Mouse (Mus musculus) liver, adult 2 months (tissue): ENCODE measurements at regions not wholly inside any gene's neighbourhood (a gene's known extent, or its start where the extent isn't known, plus 50 kb on each side); places are given as distances from the start of the nearest gene placed in this dataset.

Source experiments
- DNase-seq: peaks from one replicate; pipeline ENCODE4 v3.0.0-alpha.2; 2011; ENCODE audit warnings: low read depth, low spot score; ENCODE audit errors: extremely low read depth
- H3K27ac ChIP-seq: fragments of 200-500 bp; replicated peaks from 2 replicates; pipeline ENCODE4 v1.5.1; 2012; ENCODE audit warnings: low read depth, mild to moderate bottlenecking, control low read depth, inconsistent platforms, low read length; ENCODE audit not compliant: insufficient read depth
- H3K27me3 ChIP-seq: fragments of 200-500 bp; 2 replicates; pipeline ENCODE4 v1.6.1; 2012; ENCODE audit warnings: mild to moderate bottlenecking, moderate library complexity, low read length, inconsistent platforms; ENCODE audit not compliant: control insufficient read depth, insufficient read depth
- H3K36me3 ChIP-seq: fragments of 200-500 bp; 2 replicates; pipeline ENCODE4 v1.6.1; 2012; ENCODE audit warnings: low read length, inconsistent platforms; ENCODE audit not compliant: control insufficient read depth, insufficient read depth
- H3K4me1 ChIP-seq: fragments of 200-500 bp; 2 replicates; pipeline ENCODE4 v1.6.1; 2011; ENCODE audit warnings: low read length; ENCODE audit not compliant: control insufficient read depth, insufficient read depth
- H3K4me3 ChIP-seq: fragments of 200-500 bp; 2 replicates; pipeline ENCODE4 v1.5.1; 2011; ENCODE audit warnings: low read depth, mild to moderate bottlenecking, control low read depth, low read length, moderate library complexity; ENCODE audit not compliant: insufficient read depth
- H3K79me2 ChIP-seq: fragments of 200-500 bp; 2 replicates; pipeline ENCODE4 v1.6.1; 2012; ENCODE audit warnings: inconsistent platforms, mild to moderate bottlenecking, low read length, moderate library complexity; ENCODE audit not compliant: control insufficient read depth, insufficient read depth
- H3K9ac ChIP-seq: fragments of 200-500 bp; 2 replicates; pipeline ENCODE4 v1.6.1; 2012; ENCODE audit warnings: low read depth, mild to moderate bottlenecking, control low read depth, inconsistent platforms, low read length
- CTCF ChIP-seq: fragments of 200-500 bp; IDR thresholded peaks from 2 replicates; pipeline ENCODE4 v1.5.1; 2011; ENCODE audit warnings: low read depth, low read length, control low read depth
- POLR2A ChIP-seq: fragments of 200-500 bp; IDR thresholded peaks from 2 replicates; pipeline ENCODE4 v1.6.1; 2011; ENCODE audit warnings: low read length, control low read depth; ENCODE audit not compliant: insufficient read depth; ENCODE audit errors: extremely low read depth
- WGBS: fragments of 180-500 bp; shearing (Covaris S2); methylation state at CpG from one replicate; pipeline ENCODE4 v1.1.7; 2018; 5-methylcytosine and 5-hydroxymethylcytosine counted together

DNA sequence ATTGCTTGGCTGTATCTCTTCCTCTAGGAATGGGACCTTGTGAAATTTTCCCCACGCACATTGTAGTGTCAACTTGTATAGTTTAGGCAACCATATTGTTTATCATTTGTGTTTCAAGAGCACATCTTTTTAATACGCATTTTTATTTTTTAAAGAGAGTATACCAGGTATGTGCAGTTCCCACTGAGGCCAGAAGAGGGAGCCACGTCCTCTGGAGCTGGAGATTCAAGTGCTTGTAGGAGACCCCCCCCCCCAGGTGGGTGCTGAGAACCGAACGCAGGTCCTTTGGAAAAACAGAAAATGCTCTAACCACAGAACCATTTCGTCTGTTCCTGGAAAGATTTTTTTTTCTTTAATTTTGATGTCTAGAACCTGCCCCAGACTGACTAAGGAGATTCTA lies 161.5 kb downstream of the Dad1 start:
- no peak overlapping the region for H3K4me3 ChIP-seq
- H3K9ac ChIP-seq, result no peak overlapping the region
- TF ChIP-seq CTCF (no peak), POLR2A (no peak)
- no peaks in the 10 kb centered on the region for H3K79me2 ChIP-seq
- no peak for DNase-seq
- no peaks in the 10 kb centered on the region for H3K27me3 ChIP-seq
- H3K36me3 ChIP-seq, result no peaks in the 10 kb centered on the region
- 89% methylated on average over 6 of the region's 6 CpGs for WGBS
- H3K4me1 ChIP-seq, result 0 out of 2 replicates have a peak, but pooled peaks cover 2% of the 10 kb centered on the region
- no peak overlapping the region for H3K27ac ChIP-seq

DNA sequence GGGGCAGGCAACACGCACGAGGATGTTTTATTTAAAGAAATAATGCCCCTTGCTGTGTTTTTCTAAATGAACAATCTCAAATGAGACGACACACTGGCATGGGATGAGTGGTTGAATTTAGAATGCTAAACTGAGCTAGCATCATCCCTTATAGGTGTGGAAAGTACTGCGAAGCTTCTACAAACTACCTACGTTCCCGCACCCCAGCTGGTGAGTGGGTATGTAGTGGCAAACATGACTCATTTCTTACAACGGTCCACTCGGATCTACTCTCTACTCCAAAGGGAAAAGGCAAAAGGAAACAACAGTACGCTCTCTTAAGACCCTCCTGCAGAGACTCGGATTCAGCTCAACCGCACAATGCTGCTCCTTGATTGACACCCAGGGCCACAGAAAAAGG lies 167.2 kb downstream of the Dad1 start:
- Histone ChIP-seq H3K4me3 (no peak overlapping the region), H3K9ac (no peak overlapping the region), H3K4me1 (no peaks in the 10 kb centered on the region), H3K27ac (no peak overlapping the region), H3K79me2 (no peaks in the 10 kb centered on the region), H3K36me3 (no peaks in the 10 kb centered on the region), H3K27me3 (no peaks in the 10 kb centered on the region)
- TF ChIP-seq CTCF, result no peak
- TF ChIP-seq POLR2A, result no peak
- no peak for DNase-seq
- WGBS, result 93% methylated on average over 11 of the region's 11 CpGs

DNA sequence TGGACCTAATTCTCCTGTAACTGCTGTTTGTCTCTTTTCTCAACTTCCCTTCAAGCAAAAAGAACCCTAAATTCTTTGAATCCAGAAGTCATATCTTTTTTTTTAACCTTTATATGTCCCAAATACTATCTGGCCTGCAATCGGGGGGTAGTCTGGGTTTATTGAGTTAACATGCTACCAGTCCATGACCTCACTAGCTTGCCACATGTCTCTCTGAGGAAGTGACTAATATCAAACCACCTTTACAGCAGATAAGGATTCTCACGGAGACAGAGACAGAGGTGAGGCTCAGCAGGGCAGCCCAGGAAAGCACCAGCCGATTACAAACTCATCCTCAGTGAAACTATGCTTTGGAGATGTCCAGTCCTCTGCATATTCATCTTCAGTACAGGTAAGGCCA lies 179.2 kb downstream of the Dad1 start:
- Histone ChIP-seq H3K36me3 (no peaks in the 10 kb centered on the region), H3K27me3 (no peaks in the 10 kb centered on the region), H3K4me3 (no peak overlapping the region), H3K9ac (no peak overlapping the region), H3K79me2 (no peaks in the 10 kb centered on the region), H3K27ac (no peak overlapping the region), H3K4me1 (no peaks in the 10 kb centered on the region)
- WGBS, result 71% methylated on average over 3 of the region's 3 CpGs
- DNase-seq, result no peak
- TF ChIP-seq POLR2A (no peak), CTCF (no peak)

DNA sequence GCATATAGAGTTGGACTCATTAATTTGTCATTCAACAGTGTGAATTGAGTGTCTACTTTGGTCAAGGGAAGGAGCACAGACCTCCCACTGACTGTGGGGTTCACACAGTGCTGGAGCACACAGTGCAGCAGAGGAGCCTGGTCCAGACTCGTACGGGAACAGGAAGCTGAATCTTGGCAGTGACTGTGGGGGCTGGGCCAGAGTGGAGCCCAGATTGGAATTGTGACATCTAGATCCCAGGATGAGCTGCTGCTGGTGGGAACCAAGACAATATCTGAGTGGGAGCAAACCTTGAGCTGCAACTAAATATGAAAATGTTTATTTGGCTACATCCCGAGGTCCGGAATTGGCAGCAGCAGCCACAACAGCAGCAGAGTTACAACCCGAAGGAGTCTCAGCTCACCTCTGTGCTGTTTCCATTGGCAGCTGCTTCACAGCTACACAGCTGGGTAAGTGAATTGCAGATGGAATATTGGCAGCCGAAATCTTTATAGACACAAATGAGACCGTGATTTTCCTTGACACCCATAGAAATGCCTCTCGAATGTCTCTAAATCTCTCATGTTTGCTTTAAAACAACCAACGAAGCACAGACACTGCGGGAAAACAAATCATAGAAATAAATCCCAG lies 181.5 kb downstream of the Dad1 start:
- Histone ChIP-seq H3K4me3 (no peak overlapping the region), H3K27ac (no peak overlapping the region), H3K36me3 (no peaks in the 10 kb centered on the region), H3K27me3 (no peaks in the 10 kb centered on the region), H3K4me1 (no peaks in the 10 kb centered on the region), H3K79me2 (no peaks in the 10 kb centered on the region), H3K9ac (no peak overlapping the region)
- no peak for DNase-seq
- 75% methylated on average over 10 of the region's 10 CpGs for WGBS
- no peak for TF ChIP-seq CTCF
- TF ChIP-seq POLR2A, result no peak

DNA sequence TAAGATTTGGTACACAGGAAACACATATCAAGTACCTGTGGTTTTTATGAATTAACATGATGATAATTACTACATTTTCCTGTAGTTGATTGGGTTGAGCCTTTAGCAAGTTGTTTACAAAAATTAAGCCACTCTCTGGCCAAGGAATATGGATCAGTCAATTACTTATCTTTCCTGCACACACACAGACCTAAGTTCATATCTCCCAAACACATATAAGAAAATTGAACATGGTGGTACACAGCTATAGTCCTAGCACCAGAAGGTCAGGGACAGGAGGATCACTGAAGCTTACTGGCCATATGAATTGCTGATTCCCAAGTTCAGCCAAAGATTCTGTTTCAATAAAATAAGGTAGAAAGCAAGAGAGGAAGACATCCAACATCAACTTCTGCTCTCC lies 183.7 kb downstream of the Dad1 start:
- no peak overlapping the region for H3K9ac ChIP-seq
- no peaks in the 10 kb centered on the region for H3K4me1 ChIP-seq
- no peaks in the 10 kb centered on the region for H3K27me3 ChIP-seq
- H3K79me2 ChIP-seq, result no peaks in the 10 kb centered on the region
- no peak overlapping the region for H3K27ac ChIP-seq
- TF ChIP-seq POLR2A (no peak), CTCF (no peak)
- H3K36me3 ChIP-seq, result no peaks in the 10 kb centered on the region
- H3K4me3 ChIP-seq, result no peak overlapping the region
- DNase-seq, result no peak

DNA sequence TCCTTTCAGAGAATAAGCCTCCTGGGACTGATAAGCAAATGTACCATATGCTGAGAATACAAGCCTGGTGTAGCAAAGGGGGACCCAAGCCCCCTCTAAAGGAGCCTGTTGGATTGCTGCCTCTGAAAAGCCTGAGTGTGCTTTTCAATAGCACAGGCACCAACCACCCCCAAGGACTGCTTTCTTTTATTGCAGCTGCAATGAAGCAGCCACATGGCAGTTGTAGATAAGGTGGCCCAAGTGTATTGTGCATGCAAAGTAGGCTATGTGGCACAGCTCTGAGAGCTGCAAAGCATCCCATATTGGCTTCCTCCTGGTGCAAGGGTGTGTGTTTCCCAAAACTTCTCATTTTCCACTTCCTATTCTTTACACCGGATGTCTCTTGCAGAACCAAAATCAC lies 185.2 kb downstream of the Dad1 start:
- no peak for DNase-seq
- Histone ChIP-seq H3K4me3 (no peak overlapping the region), H3K27me3 (no peaks in the 10 kb centered on the region), H3K4me1 (no peaks in the 10 kb centered on the region), H3K79me2 (no peaks in the 10 kb centered on the region), H3K9ac (no peak overlapping the region), H3K36me3 (no peaks in the 10 kb centered on the region), H3K27ac (no peak overlapping the region)
- whole genome bisulfite sequencing, result 93% methylated on average over 1 of the region's 1 CpGs
- TF ChIP-seq POLR2A, result no peak
